Mouse (Mus musculus): ENCODE measurements at regions not wholly inside any gene's neighbourhood (a gene's known extent, or its start where the extent isn't known, plus 50 kb on each side); places are given as distances from the start of the nearest gene placed in this dataset.

- Histone ChIP-seq H3K4me3 (ENCODE audit: low read depth, low read length) (no peak overlapping the region), H3K27ac (replicated peaks; ENCODE audit: low read depth, low read length) (no peak overlapping the region), H3K9ac (replicated peaks; ENCODE audit: low read length) (no peak overlapping the region), H3K27me3 (ENCODE audit: control insufficient read depth, insufficient read depth, low read length) (no peaks in the 10 kb centered on the region), H3K9me3 (replicated peaks; ENCODE audit: control insufficient read depth, low read length) (no peaks in the 10 kb centered on the region), H3K4me2 (ENCODE audit: low read depth, low read length) (no peak overlapping the region), H3K36me3 (replicated peaks; ENCODE audit: control insufficient read depth, insufficient read depth, low read depth, low read length) (no peaks in the 10 kb centered on the region), H3K4me1 (ENCODE audit: control insufficient read depth, insufficient read depth, low read length) (no peaks in the 10 kb centered on the region; the same call in none of the 2 replicates)
- no peak for DNase-seq (ENCODE audit: low spot score)
- whole genome bisulfite sequencing = 53% methylated on average over 3 of the region's 3 CpGs
- no peak for ATAC-seq (replicated peaks; ENCODE audit: insufficient number of reproducible peaks, low FRiP score, low TSS enrichment, low read depth)
Measured at GRCm38 (mm10) chr9:40611626-40612025, 58.8 kb upstream of the Gm21915 start.

GRCm38 (mm10) chr9:40608596-40608995 is 61.8 kb upstream of the Gm21915 start:
- no peaks in the 10 kb centered on the region for H3K4me1 ChIP-seq (ENCODE audit: control insufficient read depth, insufficient read depth, low read length)
- 84% methylated on average over 14 of the region's 14 CpGs for WGBS
- no peaks in the 10 kb centered on the region for H3K36me3 ChIP-seq (replicated peaks; ENCODE audit: control insufficient read depth, insufficient read depth, low read depth, low read length)
- DNase-seq (ENCODE audit: low spot score) (no peak), ATAC-seq (replicated peaks; ENCODE audit: insufficient number of reproducible peaks, low FRiP score, low TSS enrichment, low read depth) (no peak)
- no peaks in the 10 kb centered on the region for H3K9me3 ChIP-seq (replicated peaks; ENCODE audit: control insufficient read depth, low read length)
- no peak overlapping the region for H3K27ac ChIP-seq (replicated peaks; ENCODE audit: low read depth, low read length)
- no peak overlapping the region for H3K9ac ChIP-seq (replicated peaks; ENCODE audit: low read length)
- H3K27me3 ChIP-seq (ENCODE audit: control insufficient read depth, insufficient read depth, low read length) = no peaks in the 10 kb centered on the region
- no peak overlapping the region for H3K4me3 ChIP-seq (ENCODE audit: low read depth, low read length)
- H3K4me2 ChIP-seq (ENCODE audit: low read depth, low read length) = no peak overlapping the region

- no peaks in the 10 kb centered on the region for H3K4me1 ChIP-seq (ENCODE audit: control insufficient read depth, insufficient read depth, low read length)
- no peaks in the 10 kb centered on the region for H3K36me3 ChIP-seq (replicated peaks; ENCODE audit: control insufficient read depth, insufficient read depth, low read depth, low read length)
- ATAC-seq (replicated peaks; ENCODE audit: insufficient number of reproducible peaks, low FRiP score, low TSS enrichment, low read depth) (no peak), DNase-seq (ENCODE audit: low spot score) (no peak)
- 93% methylated on average over 18 of the region's 18 CpGs for WGBS
- no peak overlapping the region for H3K4me3 ChIP-seq (ENCODE audit: low read depth, low read length)
- H3K27ac ChIP-seq (replicated peaks; ENCODE audit: low read depth, low read length) = no peak overlapping the region
- H3K9me3 ChIP-seq (replicated peaks; ENCODE audit: control insufficient read depth, low read length) = no peaks in the 10 kb centered on the region
- H3K9ac ChIP-seq (replicated peaks; ENCODE audit: low read length) = no peak overlapping the region
- no peak overlapping the region for H3K4me2 ChIP-seq (ENCODE audit: low read depth, low read length)
- no peaks in the 10 kb centered on the region for H3K27me3 ChIP-seq (ENCODE audit: control insufficient read depth, insufficient read depth, low read length)
Measured at GRCm38 (mm10) chr9:40607941-40608340, 62.5 kb upstream of the Gm21915 start.

- no peaks in the 10 kb centered on the region for H3K4me1 ChIP-seq (ENCODE audit: control insufficient read depth, insufficient read depth, low read length)
- no peaks in the 10 kb centered on the region for H3K36me3 ChIP-seq (replicated peaks; ENCODE audit: control insufficient read depth, insufficient read depth, low read depth, low read length)
- H3K9ac ChIP-seq (replicated peaks; ENCODE audit: low read length) = no peak overlapping the region
- WGBS = 79% methylated on average over 1 of the region's 1 CpGs
- no peak overlapping the region for H3K27ac ChIP-seq (replicated peaks; ENCODE audit: low read depth, low read length)
- H3K4me3 ChIP-seq (ENCODE audit: low read depth, low read length) = no peak overlapping the region
- no peaks in the 10 kb centered on the region; the same call in 1 of the 2 replicates for H3K9me3 ChIP-seq (replicated peaks; ENCODE audit: control insufficient read depth, low read length)
- no peaks in the 10 kb centered on the region for H3K27me3 ChIP-seq (ENCODE audit: control insufficient read depth, insufficient read depth, low read length)
- H3K4me2 ChIP-seq (ENCODE audit: low read depth, low read length) = no peak overlapping the region
- ATAC-seq (replicated peaks; ENCODE audit: insufficient number of reproducible peaks, low FRiP score, low TSS enrichment, low read depth) (no peak), DNase-seq (ENCODE audit: low spot score) (no peak)
Measured at GRCm38 (mm10) chr9:40603521-40603920, 66.9 kb upstream of the Gm21915 start.

DNA sequence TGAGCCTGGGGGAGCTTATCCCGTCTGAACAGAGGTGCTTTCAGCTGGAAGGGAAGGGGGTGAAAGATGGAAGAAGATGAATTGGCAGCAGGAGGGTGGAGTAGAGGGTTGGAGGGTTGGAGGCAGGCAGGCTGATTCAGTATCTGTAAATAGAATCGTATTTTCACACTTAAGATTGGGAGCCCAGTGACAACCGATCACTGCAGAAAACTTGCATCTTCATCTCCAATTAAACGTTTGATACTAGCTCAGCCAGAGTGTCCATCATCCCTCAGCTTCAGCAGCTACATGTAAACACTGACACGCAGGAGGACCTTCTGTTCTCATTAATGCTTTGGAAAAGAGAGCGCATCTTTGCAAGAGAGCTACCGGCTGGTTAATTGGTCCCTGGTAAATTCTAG is 67.2 kb upstream of the Gramd1b start:
- H3K4me3 ChIP-seq (ENCODE audit: low read depth, low read length) = no peak overlapping the region
- no peak for ATAC-seq (replicated peaks; ENCODE audit: insufficient number of reproducible peaks, low FRiP score, low TSS enrichment, low read depth)
- H3K27ac ChIP-seq (replicated peaks; ENCODE audit: low read depth, low read length) = no peak overlapping the region
- no peak overlapping the region for H3K9ac ChIP-seq (replicated peaks; ENCODE audit: low read length)
- no peak overlapping the region for H3K4me2 ChIP-seq (ENCODE audit: low read depth, low read length)
- no peak for DNase-seq (ENCODE audit: low spot score)
- H3K9me3 ChIP-seq (replicated peaks; ENCODE audit: control insufficient read depth, low read length) = no peaks in the 10 kb centered on the region; the same call in 1 of the 2 replicates
- no peaks in the 10 kb centered on the region for H3K4me1 ChIP-seq (ENCODE audit: control insufficient read depth, insufficient read depth, low read length)
- no peaks in the 10 kb centered on the region for H3K27me3 ChIP-seq (ENCODE audit: control insufficient read depth, insufficient read depth, low read length)
- no peaks in the 10 kb centered on the region for H3K36me3 ChIP-seq (replicated peaks; ENCODE audit: control insufficient read depth, insufficient read depth, low read depth, low read length)
- 84% methylated on average over 7 of the region's 7 CpGs for whole genome bisulfite sequencing

DNA sequence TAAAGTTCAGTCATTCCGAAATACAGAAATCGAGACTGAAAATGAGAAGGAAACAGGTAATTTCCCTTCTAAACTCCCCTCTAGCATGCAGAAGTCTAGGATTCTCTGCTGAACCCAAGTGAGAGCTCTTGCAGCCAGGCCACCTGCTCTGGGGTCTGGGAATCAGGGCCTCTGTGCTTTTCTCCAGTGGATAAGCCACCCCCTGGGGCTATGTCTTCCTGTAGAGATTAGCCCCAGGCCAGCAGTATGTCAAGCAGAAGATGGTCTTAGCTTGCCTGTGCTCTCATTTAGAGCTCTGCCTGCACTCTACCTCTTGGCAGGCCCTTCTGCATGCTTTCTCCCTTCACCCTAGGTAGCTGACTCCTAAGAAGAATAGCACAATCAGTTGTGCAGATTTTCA is 56.2 kb upstream of the Gramd1b start:
- no peak overlapping the region for H3K27ac ChIP-seq (replicated peaks; ENCODE audit: low read depth, low read length)
- no peak overlapping the region for H3K4me2 ChIP-seq (ENCODE audit: low read depth, low read length)
- no peak overlapping the region for H3K9ac ChIP-seq (replicated peaks; ENCODE audit: low read length)
- 74% methylated on average over 2 of the region's 2 CpGs for whole genome bisulfite sequencing
- ATAC-seq (replicated peaks; ENCODE audit: insufficient number of reproducible peaks, low FRiP score, low TSS enrichment, low read depth) (no peak), DNase-seq (ENCODE audit: low spot score) (no peak)
- H3K36me3 ChIP-seq (replicated peaks; ENCODE audit: control insufficient read depth, insufficient read depth, low read depth, low read length) = no peaks in the 10 kb centered on the region
- no peaks in the 10 kb centered on the region for H3K27me3 ChIP-seq (ENCODE audit: control insufficient read depth, insufficient read depth, low read length)
- H3K9me3 ChIP-seq (replicated peaks; ENCODE audit: control insufficient read depth, low read length) = no peaks in the 10 kb centered on the region
- H3K4me3 ChIP-seq (ENCODE audit: low read depth, low read length) = no peak overlapping the region
- H3K4me1 ChIP-seq (ENCODE audit: control insufficient read depth, insufficient read depth, low read length) = no peaks in the 10 kb centered on the region

DNA sequence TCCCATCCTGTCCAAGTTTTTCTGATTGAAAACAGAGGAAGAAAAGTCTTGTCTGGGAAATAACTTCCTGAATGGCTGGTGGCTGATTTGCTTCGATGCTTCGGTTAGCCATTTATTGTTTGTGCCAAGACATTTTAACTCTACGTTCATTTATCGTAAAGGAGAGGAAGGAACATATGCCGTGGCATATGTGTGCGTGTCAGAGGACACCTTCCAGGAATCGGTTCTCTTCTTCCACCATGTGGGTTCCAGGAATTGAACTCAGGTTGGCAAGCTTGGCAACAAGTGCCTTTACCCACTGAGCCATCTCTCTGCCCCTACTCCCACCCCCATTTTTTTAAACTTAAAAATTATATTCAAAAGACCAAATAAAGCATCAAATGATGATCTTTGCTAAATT is 55.4 kb upstream of the Gramd1b start:
- H3K27me3 ChIP-seq (ENCODE audit: control insufficient read depth, insufficient read depth, low read length) = no peaks in the 10 kb centered on the region
- 82% methylated on average over 7 of the region's 7 CpGs for WGBS
- no peaks in the 10 kb centered on the region for H3K4me1 ChIP-seq (ENCODE audit: control insufficient read depth, insufficient read depth, low read length)
- H3K36me3 ChIP-seq (replicated peaks; ENCODE audit: control insufficient read depth, insufficient read depth, low read depth, low read length) = no peaks in the 10 kb centered on the region
- ATAC-seq (replicated peaks; ENCODE audit: insufficient number of reproducible peaks, low FRiP score, low TSS enrichment, low read depth) (no peak), DNase-seq (ENCODE audit: low spot score) (no peak)
- no peak overlapping the region for H3K27ac ChIP-seq (replicated peaks; ENCODE audit: low read depth, low read length)
- no peaks in the 10 kb centered on the region for H3K9me3 ChIP-seq (replicated peaks; ENCODE audit: control insufficient read depth, low read length)
- no peak overlapping the region for H3K4me3 ChIP-seq (ENCODE audit: low read depth, low read length)
- H3K4me2 ChIP-seq (ENCODE audit: low read depth, low read length) = no peak overlapping the region
- no peak overlapping the region for H3K9ac ChIP-seq (replicated peaks; ENCODE audit: low read length)

DNA sequence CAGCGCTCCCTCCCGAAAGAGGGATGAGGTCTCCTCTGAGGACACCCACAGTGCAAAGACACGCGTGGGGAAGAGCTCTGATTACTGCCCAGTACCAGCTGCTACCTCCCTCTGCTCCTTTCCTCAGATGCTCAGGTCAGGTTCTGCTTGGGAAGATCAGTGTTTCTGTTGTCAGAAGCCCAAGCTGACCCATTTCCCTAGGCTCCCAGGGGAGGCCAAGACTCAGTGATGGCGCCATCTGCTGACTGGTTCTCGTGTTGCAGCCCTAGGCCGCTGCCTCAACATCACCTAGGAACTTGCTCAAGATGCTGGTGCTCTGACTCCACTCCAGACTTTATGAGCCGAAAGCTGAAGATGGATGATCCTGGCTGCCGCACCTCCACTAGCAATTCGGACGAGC is 52.4 kb upstream of the Gramd1b start:
- ATAC-seq (replicated peaks; ENCODE audit: insufficient number of reproducible peaks, low FRiP score, low TSS enrichment, low read depth) = no peak
- Histone ChIP-seq H3K4me3 (ENCODE audit: low read depth, low read length) (no peak overlapping the region), H3K27ac (replicated peaks; ENCODE audit: low read depth, low read length) (no peak overlapping the region), H3K4me1 (ENCODE audit: control insufficient read depth, insufficient read depth, low read length) (no peaks in the 10 kb centered on the region), H3K4me2 (ENCODE audit: low read depth, low read length) (no peak overlapping the region), H3K9me3 (replicated peaks; ENCODE audit: control insufficient read depth, low read length) (no peaks in the 10 kb centered on the region), H3K9ac (replicated peaks; ENCODE audit: low read length) (no peak overlapping the region), H3K27me3 (ENCODE audit: control insufficient read depth, insufficient read depth, low read length) (no peaks in the 10 kb centered on the region), H3K36me3 (replicated peaks; ENCODE audit: control insufficient read depth, insufficient read depth, low read depth, low read length) (no peaks in the 10 kb centered on the region)
- DNase-seq (ENCODE audit: low spot score) = peak; percentile 57
- 57% methylated on average over 11 of the region's 11 CpGs for WGBS
